Mouse (Mus musculus): ENCODE data around the gene Sars2. TPM values are rescaled to one million over a fixed set of nuclear protein-coding genes. Genes with fewer than 3 reads are reported as not detected.

Sars2 gene
- 7.9 and 19.9 TPM in 2 replicates for polyA plus RNA-seq (2015; fragmentation: Nextera tagmentation; extraction: Ambion mirVana)

DNA sequence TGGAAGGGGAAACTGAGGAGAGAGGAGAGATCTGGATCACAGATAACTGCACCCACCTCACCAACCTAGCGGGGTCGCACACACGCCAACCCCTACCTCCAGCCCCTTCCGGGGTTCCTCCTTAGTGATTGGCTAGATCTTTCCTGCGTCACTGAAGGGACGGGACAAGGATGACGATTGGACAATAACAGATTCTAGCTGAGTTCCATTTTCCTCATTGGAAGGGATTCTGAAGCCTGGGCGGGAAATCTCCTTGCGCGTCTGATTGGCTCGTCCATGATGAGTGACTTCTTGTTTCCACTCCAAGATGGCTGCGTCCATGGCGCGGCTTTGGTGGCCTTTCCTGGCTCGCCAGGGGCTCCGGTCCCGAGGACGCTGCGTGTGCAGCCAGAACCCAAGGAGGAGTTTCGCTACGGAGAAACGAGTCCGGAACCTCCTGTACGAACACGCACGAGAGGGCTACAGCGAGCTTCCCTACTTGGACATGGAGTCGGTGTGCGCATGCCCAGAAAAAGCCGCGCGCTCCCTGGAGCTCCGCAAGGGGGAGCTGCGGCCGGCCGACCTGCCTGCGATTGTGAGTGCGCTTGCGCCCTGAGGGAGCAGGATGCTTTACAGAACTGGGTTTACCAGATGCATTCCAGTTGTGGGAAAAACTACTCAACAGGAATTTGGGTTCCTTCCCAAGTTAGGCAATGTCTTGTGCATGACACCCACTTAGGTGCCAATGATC is at the start of gene Sars2, which contains the start of gene Mrps12:
TSS of gene Sars2 (plus strand) at position 284 of the 730 bp plus-strand sequence.
TSS of gene Mrps12 (minus strand) at position 112 of the 730 bp plus-strand sequence.

DNA sequence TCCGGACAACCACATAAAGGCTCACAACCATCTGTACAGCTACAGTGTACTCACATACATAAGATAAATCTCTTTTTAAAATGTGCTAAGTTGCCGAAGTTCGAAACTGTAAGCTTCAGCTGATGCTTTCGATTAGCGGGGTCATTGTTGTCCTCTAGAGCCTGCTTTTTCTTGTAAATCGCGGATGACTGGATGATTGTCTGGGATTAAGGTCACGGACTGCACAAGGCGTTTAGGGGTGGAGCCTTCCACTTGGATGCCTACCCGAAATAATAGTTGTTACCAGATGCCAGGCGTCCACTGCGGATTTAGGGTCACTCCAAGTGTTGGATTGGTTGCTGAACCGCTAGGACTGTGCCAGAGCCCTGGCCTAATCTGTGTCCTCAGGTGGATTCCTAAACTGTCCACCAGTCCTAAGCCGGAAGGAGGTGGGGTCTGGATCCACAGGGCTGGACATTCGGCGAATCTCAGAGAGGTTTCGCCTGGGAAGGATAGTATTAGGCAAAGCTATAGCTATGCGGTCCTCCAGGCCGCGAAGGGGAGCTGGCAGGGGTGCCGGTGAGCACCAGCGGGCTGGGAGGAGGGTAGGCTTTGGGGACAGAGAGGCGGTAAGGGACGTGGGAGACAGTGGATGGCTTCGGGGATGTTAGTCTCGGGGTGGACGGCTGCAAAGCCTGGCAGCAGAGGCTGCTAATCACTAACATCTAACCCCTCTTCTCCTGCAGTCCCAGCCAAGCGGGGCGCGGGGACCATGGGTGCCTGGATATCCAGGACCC is 49.1 kb upstream of the Sars2 start, which contains the start of gene Fbxo27:
TSS of gene Fbxo27 (plus strand) at position 305 of the 776 bp plus-strand sequence.

DNA sequence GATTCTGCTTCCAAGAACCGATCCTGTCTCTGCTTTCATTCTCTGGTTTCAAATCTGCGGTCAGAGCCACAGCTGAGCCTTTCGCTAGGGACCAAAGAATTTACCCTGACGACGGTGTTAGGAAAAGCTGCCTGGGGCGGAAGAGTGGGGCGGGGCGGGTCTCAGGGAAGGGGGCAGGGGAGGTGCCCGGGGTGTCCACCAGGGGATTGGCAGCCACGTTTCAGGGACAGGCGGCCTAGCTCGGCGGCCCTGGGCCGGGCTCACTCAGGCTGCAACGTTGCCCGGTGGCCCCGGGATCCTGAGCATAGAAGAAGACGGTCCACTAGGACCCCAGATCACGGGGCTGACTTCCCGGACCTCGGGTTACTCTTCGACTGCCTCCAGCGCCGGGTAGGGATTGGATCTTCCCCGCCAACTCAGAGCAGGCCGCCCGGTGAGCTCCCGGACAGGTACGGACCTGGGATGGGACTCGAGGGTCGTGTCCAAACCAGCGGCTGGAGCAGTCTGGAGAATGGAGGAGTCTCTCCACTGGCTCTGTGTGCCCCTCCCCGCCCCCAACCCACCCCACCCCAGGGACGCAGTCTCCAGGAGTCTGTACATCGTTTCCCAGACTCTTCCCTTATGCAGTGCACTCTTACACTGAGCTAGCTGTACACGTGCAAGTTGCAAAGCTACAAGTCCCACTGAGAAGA is 25.1 kb upstream of the Sars2 start, which contains the start of gene Fbxo17:
TSS of gene Fbxo17 (plus strand) at position 215 of the 692 bp plus-strand sequence.

DNA sequence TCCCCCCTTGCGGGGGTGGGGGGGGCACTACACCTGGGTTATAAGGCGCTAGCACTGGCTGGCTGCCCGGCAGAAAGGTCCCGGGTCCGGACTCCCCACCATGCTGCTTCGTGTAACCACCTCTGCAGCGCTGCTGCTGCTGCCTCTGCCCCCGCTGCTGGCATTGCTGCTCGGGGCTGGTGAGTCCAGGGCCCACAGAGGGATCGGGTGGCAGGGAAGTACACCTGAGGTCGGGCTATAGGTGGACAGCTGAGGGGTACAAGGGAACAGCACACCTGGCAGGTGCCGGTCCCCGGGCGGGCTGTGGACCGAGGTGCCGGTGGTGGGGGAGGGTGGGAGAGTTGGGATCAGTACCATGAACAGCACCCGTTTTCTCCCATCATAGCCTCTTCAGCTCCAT is 14.3 kb downstream of the Sars2 start, which contains the start of gene Ccer2:
TSS of gene Ccer2 (plus strand) at position 96 of the 400 bp plus-strand sequence.

DNA sequence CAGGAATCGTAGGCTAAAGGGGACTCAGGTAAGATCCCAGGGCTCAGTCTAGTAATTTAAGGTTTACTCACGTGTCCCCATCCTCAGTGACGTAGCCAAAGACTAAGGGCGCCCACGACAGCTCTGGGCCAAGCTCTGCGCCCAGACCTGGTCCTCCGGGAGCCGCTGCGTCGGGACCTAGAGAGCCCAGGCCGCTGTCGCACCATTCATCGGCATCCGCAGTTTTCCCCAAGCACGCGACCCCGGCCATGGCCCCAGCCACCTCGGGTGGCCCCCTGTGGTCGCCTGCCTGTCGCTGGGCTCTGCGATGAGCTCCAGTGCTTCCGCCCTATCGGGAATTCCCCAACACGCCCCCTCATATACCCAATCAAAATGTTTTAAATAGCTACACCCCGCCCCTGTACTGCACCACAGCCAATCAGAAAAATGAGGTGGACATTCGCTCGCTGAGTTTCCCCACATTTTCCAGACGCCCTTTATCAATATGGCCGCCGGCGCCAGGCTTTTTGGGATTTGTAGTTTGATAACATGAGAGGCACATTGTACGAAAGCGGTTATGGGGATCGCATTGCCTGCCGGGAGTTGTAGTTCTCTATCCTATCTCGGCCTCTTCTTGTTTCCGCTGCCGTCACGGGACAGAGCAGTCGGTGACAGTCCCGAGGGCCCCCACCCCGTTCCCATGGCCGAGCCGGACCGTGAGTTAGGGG is 24.5 kb downstream of the Sars2 start, which contains the start of gene Sirt2:
TSS of gene Sirt2 (plus strand) at position 563 of the 707 bp plus-strand sequence.

DNA sequence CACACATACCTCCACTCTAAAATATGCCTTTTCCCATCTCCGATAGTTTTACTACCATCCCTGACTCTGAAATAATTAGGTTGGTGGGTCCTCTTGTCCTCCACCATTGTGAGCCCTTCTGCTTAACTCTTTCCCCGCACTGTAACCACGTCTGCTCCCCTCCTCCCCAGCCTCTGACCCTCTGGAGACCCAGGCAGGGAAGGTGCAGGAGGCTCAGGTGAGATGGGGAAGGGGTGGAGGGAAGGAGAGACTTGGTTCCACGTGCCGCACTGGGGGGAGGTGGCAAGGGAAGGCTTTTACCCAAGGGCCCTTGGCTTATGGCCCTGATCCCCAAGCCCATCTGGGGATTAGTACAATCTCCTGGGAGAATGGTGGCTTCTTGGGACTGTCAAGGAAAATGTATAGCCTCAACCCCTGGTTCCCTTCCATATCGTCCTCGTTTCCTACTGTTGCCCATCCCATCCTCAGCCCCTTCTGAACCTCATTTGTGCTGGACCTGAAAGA is 25.7 kb downstream of the Sars2 start, which contains the start of gene Nfkbib:
TSS of gene Nfkbib (minus strand) at position 51 of the 504 bp plus-strand sequence.

DNA sequence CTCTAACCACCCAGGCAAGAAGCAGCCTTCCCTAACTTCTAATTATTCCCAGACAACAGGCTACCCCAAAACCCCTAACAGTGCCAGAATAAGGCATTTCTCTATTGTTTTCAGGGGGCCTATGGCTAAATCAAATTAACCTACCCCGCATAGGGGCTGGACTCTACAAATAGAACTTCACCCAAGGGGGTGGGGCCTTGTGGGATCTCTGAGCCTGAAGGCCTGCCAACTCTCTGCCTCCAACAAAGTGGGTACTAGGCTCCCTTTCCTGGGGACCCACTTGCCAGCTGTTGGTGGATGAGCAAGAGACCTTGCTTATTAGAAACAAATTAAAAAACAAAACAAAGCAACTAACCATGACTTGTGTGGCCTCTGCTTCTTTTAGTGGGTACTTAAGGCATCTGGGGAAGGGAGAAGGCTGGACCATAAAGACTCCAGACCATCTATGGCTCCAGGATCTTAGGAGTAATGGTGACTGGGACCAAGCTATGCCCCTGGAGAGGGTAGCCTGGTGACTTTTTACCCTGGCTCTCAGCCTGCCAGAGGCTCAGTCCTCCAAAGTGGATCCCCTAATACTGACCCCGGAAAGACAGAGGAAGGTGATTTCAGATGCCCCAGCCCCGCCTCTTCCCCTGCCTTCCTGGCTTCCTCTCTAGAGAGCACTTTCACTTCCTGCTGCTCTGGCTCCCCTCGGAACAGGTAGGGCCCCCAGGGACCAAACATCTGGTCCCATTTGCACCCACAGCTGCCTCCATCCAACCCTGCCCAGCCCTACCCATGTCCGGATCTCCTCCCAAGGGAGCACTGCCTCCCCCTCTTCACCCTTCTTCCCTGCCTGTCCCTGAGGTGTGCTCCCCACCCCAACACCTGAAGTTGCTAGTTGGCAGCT is 46.8 kb downstream of the Sars2 start, which contains the start of gene Rinl:
TSS of gene Rinl (plus strand) at position 663 of the 889 bp plus-strand sequence.

Other genes with a start within 250 kb of the Sars2 start
- not detected in 2 replicates for gene Ifnl2, start 231.5 kb upstream of the Sars2 start, polyA plus RNA-seq (2015; fragmentation: Nextera tagmentation; extraction: Ambion mirVana)
- gene Ifnl3, start 219.2 kb upstream of the Sars2 start, polyA plus RNA-seq (2015; fragmentation: Nextera tagmentation; extraction: Ambion mirVana) = not detected in 2 replicates
- 0.26 and 0.57 TPM in 2 replicates for gene Sycn, start 201.1 kb upstream of the Sars2 start, polyA plus RNA-seq (2015; fragmentation: Nextera tagmentation; extraction: Ambion mirVana)
- gene Nccrp1, start 194.7 kb upstream of the Sars2 start, polyA plus RNA-seq (2015; fragmentation: Nextera tagmentation; extraction: Ambion mirVana) = 0.13 TPM in 1 of 2 replicates, not detected in the other
- 17.9 and 20.9 TPM in 2 replicates for gene Samd4b, start 143.8 kb upstream of the Sars2 start, polyA plus RNA-seq (2015; fragmentation: Nextera tagmentation; extraction: Ambion mirVana)
- gene Pak4, start 143.8 kb upstream of the Sars2 start, polyA plus RNA-seq (2015; fragmentation: Nextera tagmentation; extraction: Ambion mirVana) = 12.7 and 20.0 TPM in 2 replicates
- gene Acp7, start 110.7 kb upstream of the Sars2 start, polyA plus RNA-seq (2015; fragmentation: Nextera tagmentation; extraction: Ambion mirVana) = 0.17 TPM in 1 of 2 replicates, not detected in the other
- 3.2 and 5.1 TPM in 2 replicates for gene Fbxo27, start 49.1 kb upstream of the Sars2 start, polyA plus RNA-seq (2015; fragmentation: Nextera tagmentation; extraction: Ambion mirVana)
- 6.4 and 12.2 TPM in 2 replicates for gene Fbxo17, start 25.2 kb upstream of the Sars2 start, polyA plus RNA-seq (2015; fragmentation: Nextera tagmentation; extraction: Ambion mirVana)
- gene Mrps12, start 172 bp upstream of the Sars2 start, polyA plus RNA-seq (2015; fragmentation: Nextera tagmentation; extraction: Ambion mirVana) = 130 and 197 TPM in 2 replicates
- not detected in 2 replicates for gene Ccer2, start 14.2 kb downstream of the Sars2 start, polyA plus RNA-seq (2015; fragmentation: Nextera tagmentation; extraction: Ambion mirVana)
- gene Sirt2, start 24.7 kb downstream of the Sars2 start, polyA plus RNA-seq (2015; fragmentation: Nextera tagmentation; extraction: Ambion mirVana) = 46.5 and 52.2 TPM in 2 replicates
- 30.7 and 43.9 TPM in 2 replicates for gene Nfkbib, start 25.5 kb downstream of the Sars2 start, polyA plus RNA-seq (2015; fragmentation: Nextera tagmentation; extraction: Ambion mirVana)
- gene Rinl, start 47.0 kb downstream of the Sars2 start, polyA plus RNA-seq (2015; fragmentation: Nextera tagmentation; extraction: Ambion mirVana) = 3.0 and 5.3 TPM in 2 replicates
- gene Hnrnpl, start 66.5 kb downstream of the Sars2 start, polyA plus RNA-seq (2015; fragmentation: Nextera tagmentation; extraction: Ambion mirVana) = 156 and 183 TPM in 2 replicates
- 541 and 544 TPM in 2 replicates for gene Ech1, start 83.2 kb downstream of the Sars2 start, polyA plus RNA-seq (2015; fragmentation: Nextera tagmentation; extraction: Ambion mirVana)
- gene Lgals4, start 91.9 kb downstream of the Sars2 start, polyA plus RNA-seq (2015; fragmentation: Nextera tagmentation; extraction: Ambion mirVana) = 18.2 and 18.7 TPM in 2 replicates
- 9.4 and 14.7 TPM in 2 replicates for gene Lgals7, start 121.9 kb downstream of the Sars2 start, polyA plus RNA-seq (2015; fragmentation: Nextera tagmentation; extraction: Ambion mirVana)
- gene Capn12, start 139.4 kb downstream of the Sars2 start, polyA plus RNA-seq (2015; fragmentation: Nextera tagmentation; extraction: Ambion mirVana) = 0.46 TPM in 1 of 2 replicates, not detected in the other
- 121 and 144 TPM in 2 replicates for gene Actn4, start 220.3 kb downstream of the Sars2 start, polyA plus RNA-seq (2015; fragmentation: Nextera tagmentation; extraction: Ambion mirVana)
- gene Eif3k, start 239.9 kb downstream of the Sars2 start, polyA plus RNA-seq (2015; fragmentation: Nextera tagmentation; extraction: Ambion mirVana) = 348 and 365 TPM in 2 replicates
- gene Map4k1, start 240.1 kb downstream of the Sars2 start, polyA plus RNA-seq (2015; fragmentation: Nextera tagmentation; extraction: Ambion mirVana) = 2.1 and 8.1 TPM in 2 replicates

All from adrenal gland, postnatal 0 days (tissue).